Mouse (Mus musculus) spleen, postnatal 10 days (tissue): ENCODE measurements at regions not wholly inside any gene's neighbourhood (a gene's known extent, or its start where the extent isn't known, plus 50 kb on each side); places are given as distances from the start of the nearest gene placed in this dataset.

ENCODE experiments used
- DNase-seq, 2 experiments: peaks; one replicate each; pipeline ENCODE4 v3.0.0; 2021 to 2022; ENCODE audit warnings: low spot score in 2 of 2

DNA sequence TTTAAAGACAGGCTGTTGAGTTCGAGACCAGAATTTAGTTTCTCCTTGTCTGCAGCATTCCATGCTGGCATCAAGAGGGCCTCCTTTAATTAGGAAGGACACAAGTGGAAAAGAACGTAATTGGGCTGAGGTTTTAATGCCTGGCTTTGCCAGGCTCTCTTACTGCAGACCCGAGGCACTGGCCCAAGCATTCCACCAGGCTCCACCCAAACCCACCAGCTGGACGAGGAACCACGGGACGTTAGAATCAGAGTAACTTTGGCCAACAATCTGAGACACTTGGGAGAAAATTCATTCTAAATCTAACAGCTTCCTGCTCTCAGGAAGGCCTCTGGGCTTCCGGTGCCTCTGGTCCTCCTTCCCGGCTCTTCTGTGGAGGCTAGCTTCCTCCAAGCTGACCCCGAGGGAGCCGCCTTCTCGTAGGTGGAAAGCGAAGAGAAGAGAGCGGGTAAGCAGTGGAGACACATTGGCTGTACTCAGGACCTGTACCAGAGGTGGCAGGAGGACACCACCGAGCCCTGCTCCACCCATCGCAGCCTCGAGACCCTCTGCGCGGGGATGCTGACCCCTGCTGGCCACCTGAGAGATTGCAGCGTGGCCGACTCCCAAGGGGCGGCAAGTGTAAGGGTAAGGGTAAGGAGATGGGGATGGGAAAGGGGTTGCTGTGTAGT, 105.5 kb downstream of the Tmem17 start:
- peak; percentile 71 to 85 for DNase-seq

DNA sequence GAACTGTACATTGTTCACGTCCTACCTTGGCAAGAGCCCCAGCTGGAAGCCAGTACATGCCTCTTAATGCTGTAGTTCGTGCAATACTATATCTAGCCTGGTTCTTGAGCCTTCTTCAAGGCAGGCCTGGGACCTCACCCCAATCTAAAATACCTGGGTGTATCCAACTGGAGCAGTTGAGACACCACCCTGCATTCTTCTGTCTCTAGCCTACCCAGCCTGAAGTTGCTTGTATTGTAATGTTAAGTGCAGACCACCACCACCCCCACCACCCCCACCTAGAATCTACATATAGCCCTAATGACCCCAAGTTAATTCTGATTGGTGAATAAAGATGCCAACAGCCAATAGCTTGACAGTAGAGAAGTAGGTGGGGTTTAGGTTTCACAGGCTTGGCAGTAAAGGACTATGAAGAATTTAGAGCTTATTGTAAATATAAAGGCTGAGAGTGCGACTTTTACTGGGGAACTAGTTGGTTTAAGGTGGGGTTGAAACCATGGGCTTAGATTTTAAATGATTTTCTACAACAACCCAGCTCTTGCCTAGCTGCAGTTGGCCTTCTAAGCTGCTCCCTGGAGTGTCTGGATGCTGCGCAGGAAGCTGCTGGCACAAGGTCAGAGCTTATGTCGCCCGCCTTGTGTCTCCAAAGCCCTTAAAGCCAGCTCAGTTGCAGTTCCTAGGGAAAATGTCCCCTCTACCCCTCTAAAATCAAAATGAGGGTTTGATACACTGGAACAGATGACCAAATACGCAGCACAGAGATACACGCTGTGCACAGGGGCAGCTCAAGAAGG, 109.2 kb downstream of the Tmem17 start:
- no peak for DNase-seq

DNA sequence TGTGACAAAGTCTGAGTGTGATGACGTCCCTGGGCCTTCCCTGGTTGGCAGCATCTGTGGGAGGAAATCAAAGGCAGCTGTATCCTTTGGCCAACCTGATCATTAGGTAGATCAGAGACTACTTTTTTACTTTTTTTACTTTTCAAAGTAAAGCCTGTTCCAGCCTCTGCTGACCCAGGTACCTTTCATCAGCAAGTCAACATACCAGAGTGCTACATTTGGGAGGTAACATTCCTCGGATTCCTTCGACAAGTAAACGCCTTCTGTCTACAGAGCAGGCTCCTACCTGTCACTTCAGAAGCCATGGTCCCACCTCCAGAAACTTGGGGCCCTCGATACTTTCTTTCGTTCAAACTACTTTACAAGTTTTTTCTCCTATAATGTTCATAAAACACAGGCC, 110.0 kb downstream of the Tmem17 start:
- DNase-seq = no peak

DNA sequence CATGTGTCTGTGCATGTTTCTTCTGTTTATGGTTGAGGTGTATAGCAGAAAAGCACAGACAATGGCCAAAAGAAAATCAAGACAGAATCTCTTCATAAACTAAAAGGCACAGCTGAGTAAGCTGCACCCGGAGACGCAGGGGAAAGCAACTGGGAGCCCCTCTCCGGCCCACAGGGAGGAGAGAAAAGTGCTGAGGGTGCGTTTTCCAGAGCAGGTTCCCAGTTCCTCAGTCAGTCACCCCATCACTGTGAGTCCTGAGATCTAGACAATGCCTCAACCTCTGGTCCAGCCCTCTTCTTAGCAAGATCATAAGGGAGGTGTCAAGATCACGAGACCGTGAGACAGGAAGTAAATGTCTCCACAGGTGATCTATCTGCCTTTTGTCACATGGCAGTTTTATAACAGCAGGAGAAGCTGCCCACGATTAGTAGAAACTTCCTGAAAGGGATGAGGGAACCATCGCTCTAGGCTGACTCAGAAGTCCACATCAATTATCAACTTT, 110.7 kb downstream of the Tmem17 start:
- no peak for DNase-seq

DNA sequence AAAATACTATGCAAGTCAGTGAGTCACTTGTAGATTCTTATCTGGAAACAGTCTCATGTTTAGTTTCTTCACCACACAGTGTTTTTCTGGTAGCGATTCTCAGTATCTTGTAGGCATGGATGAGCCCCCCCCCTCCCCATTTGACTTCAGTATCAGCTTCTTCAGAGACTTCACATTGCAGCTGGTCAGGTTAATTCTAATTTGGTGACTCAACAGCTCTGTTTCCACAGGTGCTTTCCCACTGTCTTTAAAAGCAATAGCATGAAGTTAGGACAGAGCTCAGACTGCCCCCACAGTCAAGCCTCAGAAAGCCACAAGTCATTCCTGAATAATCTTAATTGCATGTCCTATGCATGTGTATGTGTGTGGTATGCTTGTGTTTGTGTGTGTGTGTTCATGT, 114.5 kb downstream of the Tmem17 start:
- no peak for DNase-seq

DNA sequence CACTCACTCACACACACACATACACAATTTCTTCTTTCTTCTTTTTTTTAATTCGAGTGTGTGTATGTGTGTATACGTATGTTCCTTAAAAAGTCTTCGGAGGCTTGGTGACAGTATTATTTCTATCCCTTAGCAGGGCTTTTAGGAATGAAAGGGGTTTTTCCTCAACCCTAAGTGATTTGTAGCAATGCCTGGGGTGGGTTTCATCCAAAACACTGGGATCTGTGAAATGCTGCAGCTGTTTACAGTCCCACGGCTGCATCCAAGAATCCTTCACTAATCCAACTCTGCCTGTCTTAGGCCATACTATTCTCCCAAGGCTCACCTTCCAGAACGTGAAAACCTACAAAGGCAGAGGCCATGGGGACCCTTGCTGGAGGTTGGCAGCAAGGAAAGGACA, 116.6 kb downstream of the Tmem17 start:
- no peak for DNase-seq

DNA sequence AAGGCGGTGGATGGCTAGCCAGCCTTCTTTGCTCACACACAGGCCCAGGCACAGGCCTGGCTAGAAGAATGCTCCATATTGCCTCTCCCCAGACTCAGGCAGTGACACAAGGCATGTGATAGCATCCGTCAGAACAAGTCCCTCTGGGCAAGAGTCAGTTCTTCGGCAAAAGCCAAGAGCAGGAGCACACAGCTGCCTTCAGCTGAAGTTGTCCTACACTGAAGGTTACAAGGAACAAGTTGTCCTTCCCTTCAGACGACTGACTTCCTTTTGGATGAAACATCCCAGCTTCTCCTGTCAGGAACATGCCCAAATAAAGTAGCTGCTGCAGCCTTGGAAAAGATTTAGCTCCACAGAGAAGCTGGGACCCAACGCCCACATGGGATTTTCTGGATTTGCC, 117.1 kb downstream of the Tmem17 start:
- DNase-seq = no peak

DNA sequence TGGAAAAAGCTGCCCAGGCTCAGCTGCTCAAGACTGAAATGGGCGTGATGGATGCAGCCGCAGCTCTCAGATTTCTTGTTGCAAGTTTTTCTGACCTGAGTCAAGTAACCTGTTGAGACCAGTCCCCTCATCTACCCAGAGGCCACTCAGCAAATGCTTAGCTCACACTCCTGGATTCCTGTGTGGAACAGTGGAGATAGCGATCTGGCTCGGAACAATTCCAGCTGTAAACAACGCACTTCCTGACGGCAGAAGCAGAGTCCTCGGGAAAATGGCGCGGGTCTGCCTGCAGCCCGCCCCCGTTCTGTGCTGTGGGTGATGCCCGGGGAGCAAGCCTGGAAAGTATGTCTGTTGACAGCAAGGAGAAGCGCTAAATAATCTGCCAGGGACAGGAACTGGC, 117.7 kb downstream of the Tmem17 start:
- DNase-seq = no peak

DNA sequence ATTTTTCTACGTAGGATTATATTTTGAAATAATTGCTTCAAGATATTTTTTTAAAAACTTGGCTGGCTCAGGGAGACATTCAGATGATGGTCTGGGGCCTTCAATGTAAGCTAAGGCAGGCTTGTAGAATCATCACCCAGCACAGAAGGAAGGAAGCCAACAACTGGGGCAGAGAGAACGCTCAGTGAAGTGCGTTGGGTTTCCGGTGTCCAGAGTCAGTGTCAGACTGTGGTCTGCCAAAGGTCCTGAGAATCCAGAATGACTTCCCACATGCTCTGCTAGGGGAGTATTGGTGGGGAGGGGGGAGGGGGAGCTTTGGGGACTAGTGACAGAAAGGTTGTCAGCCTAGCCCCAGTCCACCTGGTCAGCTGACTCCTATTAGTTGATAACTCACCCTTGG, 118.1 kb downstream of the Tmem17 start:
- DNase-seq = no peak

DNA sequence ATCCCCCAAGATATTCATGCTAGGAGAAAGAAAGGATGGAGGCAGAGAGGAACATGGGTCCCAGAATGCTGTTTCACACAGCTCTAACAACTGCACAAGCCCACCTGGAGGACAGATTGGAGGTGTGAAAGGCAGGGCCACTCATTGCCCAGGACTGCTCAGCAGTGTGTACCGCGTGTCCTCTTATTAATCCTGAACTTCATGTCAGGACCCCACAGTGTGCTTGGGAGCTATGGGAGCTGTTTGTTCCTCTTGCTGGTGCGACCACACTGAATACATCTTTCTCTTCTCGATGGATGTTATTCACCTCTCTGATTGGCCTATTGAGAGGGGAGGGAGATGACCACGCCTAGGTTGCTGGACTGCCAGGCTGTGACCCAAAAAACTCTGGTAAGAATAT, 119.1 kb downstream of the Tmem17 start:
- no peak for DNase-seq

DNA sequence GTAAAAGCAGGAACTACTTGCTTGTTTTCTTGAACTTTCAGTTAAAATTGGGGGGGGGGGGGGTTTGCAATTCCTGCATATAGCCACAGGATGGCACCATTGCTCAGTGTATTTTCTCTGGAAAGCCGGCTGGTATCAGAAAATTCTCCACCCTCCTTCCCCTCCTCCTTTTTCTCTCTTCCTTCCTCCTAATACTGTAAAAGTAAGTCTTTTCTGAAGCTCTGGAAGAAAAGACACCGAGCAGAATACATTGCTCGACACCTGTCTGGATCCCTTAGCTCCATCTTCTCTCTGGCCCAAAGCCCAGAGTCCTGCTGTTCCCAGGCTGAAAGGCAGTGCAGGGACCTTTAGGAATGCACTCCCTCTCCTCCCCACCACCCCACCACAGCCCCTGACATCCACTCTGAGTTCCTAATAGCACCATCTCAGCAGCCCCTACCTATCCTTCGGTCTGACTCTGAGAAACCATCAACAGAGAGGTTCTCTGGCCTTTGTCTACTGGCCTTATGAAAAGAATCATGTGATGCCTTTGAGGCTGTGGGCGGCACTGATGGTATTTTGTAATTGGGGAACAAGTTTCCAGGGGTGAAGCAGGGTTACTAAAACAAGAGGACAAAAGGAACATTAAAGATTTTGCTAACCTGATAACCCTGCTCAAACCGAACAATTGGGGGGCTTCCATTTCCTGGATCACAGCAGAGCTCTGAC, 119.9 kb downstream of the Tmem17 start:
- no peak for DNase-seq

DNA sequence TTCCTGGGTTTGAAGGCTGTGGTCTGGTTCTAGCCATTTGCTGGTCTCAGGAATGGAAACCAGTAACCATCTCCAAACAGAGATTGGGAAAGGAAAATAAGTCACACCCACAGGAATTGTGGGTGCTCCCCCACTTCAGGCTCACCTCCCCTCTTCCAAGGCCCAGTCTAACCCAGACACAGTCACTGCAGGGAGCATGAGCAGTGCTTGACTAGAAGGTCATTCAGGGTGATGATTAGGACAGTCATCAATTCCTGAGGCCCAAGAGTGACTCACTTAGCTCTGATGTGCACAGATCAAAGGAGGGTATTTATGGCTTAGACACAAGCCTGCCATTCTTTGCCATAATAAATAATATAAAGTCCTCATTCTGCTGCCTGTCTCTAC, 120.4 kb downstream of the Tmem17 start:
- no peak for DNase-seq

DNA sequence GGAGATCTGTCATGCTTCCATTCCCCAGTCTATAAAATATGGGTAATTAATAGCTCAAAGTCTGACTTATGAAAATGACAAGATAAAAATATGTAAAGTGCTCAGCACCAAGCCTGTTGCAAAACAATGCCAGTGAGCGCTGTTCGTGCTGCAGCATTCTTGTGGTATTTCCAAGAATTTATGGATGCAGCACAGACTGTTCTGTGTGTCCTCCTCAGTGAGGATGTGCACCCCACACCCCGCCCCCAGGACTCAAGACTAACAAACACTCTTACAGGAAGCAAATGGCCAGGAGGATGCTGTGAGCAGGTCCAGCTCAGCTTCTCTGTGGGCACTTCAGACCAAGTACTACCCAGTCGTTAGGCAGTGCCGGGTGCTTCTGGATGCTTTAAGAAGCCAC, 121.1 kb downstream of the Tmem17 start:
- DNase-seq = no peak

DNA sequence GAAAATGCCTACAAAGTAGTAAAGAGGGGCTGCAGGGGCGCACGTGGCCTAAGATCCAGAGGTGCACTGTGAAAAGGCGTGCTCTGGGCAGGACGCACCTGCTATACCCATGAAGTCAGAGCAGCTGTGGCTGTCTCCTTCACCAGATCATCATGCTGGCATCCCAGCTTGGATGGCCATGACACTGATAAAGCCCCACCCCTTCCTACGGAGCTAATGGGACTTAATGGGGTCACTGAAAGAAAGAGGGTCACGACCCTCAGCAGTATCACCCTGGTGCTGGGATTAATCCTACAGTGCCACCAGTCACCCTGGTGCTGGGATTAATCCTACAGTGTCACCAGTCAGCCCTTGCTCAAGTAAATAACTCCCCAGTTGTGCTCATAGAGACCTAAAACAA, 122.1 kb downstream of the Tmem17 start:
- DNase-seq = no peak

DNA sequence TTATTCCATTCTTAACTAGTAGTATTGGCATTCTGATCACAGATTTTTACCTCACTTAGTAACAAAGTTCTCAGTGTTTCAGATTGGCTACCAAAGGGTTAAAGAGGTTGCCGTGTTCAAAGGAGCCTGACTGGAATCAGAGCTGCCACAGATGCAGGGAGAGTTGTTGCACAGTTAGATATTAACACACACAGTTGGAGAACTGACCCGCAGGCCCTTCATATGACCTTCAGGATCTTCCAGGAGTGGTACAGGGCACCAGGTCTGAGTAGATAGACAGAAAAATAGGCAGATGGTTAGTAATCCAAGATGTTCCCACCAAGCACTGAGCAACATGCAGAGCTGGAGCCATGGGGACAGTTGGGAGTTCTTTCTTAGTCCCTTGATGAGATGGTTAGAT, 123.1 kb downstream of the Tmem17 start:
- DNase-seq = no peak

DNA sequence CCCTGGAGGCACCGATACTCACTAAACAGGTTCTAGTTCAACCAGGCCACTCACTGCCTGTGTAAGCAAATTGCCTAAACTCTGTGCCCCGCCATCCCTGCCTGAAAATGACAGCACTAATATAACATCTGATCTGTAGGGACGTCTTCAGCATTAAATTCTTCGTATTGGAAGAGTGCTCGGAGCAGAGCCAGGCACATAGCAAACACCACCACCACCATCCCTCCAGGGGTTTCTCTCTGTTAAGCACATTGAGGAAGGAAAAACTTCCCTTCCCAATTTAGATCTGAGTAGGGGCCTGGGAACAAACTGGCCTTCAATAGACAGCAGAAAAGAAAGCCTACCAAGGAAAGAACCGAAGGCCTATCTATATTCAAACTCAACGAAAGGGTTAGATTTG, 124.4 kb downstream of the Tmem17 start:
- no peak for DNase-seq

DNA sequence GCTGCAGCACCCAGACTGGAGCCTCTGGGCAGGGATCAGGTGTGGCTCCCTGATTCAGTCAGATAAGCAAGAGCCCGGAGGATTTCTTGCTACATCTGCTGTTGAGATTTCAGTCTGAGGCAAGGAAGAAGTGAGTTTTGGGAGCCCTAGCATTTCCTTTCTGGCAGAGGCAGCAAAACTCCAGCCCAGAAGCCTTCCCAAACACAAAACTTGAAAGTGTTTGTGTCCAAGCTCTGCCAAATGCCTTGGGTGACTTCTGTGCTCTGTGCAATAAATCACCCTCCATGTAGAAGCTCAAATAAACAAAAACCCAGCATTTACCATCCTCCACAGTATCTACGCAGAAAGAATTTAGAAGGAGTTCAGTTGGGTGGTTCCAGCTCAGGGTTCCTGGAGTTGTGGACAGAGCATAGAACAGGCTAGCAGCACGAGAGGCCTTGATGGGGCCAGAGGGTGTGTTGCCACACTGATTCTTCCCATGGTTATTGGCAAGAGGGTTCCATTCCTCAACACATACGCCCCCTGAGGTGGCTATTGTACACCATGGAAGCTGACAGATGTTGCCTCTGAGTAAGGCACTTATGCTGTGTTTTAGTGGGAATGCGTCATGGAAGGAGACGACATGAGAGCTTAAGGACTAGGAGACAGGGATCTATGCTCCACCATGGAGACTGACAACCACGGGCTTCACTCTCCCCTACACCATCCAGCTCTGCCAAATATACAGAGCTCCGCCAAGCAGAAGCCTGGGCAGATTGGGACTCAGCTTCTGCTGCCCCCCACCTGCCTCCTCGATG, 125.1 kb downstream of the Tmem17 start:
- no peak for DNase-seq

DNA sequence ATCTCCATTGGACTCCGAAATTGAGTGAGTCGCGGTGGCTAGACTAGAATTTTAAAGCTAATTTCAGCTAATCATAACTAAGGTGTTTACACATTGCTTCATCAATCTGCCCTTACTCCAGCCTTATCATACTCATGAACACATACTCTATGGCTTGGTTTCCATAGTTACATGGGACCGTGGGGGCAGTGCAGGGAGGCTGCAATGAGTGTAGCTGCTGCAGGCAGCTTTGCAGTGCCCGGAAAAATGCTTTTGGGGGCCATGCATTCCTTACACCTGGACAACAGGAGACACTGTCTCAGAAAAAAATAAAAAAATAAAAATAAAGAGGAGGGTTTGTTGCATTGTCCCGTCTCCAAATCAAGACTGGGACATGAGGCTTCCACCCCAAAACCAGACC, 126.3 kb downstream of the Tmem17 start:
- no peak for DNase-seq

DNA sequence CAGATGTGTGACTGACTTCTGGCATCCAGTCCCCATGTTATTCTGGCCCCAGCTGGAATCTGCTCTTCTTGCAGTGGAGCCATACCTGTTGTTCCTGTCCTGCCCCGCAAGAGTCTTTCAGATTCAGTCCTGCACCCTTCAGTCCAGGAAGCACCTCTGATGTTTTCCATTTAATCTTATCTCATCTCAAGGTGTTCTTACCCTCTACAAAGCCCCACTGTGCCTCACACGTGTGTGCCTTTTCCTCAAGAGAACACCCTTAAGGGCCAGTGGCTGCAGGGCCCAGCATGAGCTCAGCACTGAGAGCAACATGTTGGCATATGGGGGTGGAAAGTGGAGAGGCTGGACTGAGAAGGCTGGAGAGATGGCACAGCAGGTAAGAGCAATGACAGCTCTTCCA, 126.8 kb downstream of the Tmem17 start:
- no peak for DNase-seq

DNA sequence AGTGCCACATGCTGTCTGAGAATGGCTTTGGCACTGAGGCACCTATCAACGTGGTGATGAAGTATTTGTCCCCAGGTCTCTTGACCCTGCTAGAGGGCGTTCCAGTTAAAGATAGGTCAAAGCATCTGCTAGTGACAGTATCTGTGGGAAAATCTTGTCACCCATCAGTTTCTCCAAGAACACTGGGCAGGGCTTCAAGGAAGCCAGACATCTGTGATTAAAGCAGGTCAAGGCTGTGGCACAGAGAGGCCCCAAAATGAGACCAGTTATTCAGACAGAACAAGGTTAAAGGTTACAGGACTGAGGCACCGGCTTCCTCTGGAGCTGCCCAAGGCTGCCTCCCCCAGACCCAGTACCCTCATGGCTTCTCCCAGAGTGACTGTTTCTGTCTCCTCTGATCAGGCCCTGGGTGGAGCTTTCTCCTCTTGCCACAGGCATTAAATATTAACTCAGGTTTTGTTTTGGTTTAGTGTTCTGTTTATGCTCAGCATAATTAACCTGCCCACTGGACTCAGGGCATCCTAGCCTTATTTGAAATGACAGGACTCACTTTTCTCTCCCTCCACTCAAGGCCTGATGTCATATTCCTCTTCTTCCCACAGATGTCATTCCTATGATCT, 128.6 kb downstream of the Tmem17 start:
- no peak for DNase-seq

DNA sequence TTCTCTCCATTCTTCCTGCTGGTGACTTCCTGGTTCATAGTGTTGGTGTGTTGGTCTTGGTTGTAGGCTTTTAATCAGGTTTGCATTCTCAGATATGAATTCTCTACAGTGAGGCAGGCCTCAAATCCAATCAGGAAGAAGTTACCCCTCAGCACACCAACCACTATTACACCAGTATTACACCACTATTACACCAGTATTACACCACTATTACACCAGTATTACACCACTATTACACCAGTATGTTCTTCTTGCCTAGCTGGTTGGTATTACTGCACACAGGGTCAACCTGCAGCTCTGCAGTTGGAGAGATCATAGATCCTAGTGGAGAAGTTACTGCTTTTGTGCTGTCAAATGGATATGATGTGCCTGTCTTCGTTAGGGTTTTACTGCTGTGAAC, 129.6 kb downstream of the Tmem17 start:
- DNase-seq = no peak
